Mouse (Mus musculus): ENCODE results near the gene Nkd1. TPM values are rescaled to one million over a fixed set of nuclear protein-coding genes. Genes with fewer than 3 reads are reported as not detected.

The Nkd1 gene
- polyA plus RNA-seq, 1 experiment from 2014 or later = 66.9 TPM

DNA sequence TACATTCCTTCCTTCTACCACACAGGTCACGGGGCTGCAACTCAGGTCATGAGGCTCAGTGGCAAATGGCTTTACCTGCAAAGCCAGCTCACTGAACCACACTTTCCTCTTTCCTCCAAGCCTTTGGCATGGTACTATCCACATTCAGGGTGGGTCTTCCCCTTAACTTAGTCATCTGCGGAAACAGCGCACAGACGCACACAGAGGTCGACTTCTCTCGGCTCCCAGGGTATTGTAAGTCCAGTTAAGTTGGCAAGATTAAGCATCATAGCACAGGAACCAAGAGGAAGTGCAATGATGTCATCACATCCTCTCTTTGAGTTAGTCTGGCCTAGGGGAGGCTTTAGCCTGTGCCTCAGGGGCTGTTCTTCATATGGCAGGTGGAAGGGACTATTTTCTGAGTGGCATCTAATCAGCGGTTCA, 112.2 kb downstream of the Nkd1 start:
- Histone ChIP-seq H3K9ac (replicated peaks; ENCODE audit: low read length) (no peak overlapping the region), H3K4me3 (ENCODE audit: low read length) (no peak overlapping the region), H3K4me1 (ENCODE audit: insufficient read depth, low read length) (peaks cover 5% of the 10 kb centered on the region; the same call in 1 of the 2 replicates), H3K36me3 (ENCODE audit: insufficient read depth, low read length) (no peaks in the 10 kb centered on the region), H3K27me3 (ENCODE audit: insufficient read depth, low read length) (no peaks in the 10 kb centered on the region), H3K9me3 (ENCODE audit: low read length) (no peaks in the 10 kb centered on the region), H3K27ac (ENCODE audit: low read length) (no peak overlapping the region), H3K4me2 (replicated peaks; ENCODE audit: low read depth, low read length) (no peak overlapping the region)
- ATAC-seq (ENCODE audit: low FRiP score, low TSS enrichment) = no peak
- 71% methylated on average over 7 of the region's 7 CpGs for WGBS

DNA sequence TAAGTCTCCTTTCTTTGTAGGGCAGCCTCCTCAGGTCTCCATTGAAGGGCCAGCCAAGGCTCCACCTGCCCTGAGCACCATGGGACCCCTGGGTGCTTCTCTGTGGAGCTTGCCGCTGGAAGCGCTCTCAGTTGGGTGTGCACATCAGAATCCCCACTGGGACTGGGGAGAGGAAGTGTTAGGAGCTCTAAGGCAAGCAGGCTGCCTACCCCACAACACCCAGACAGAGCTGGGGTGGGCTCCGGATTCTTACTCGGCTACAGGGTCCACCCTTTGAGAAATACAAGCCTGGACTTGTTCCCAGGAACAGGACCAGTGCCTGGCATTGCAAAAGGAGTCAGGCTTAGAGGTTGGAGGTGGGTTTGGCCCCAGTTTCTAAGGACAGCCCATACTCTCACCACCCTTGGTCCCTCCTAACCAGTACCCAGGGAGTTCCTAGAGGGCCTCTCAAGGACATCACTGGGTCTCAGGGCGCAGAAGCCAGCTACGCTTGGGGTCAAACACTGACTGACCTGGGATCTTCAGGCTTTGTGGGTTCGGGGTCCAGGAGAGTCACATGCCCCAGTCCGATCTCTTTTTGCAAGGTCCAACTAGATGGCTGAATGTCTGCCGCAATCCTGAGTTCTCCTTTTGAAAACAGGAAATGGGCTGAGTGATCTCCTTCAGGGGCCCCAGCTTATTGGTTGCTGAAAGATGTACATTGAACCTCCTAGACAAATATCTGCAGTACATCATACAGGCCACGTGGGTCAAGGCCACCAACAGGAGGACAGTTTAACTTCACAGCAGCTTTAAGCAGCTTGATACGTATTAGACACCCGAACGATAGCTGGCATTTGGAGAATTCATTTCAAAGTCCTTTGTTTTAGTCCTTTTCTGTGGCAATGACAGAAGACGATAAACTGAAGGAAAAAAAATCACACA, 114.6 kb downstream of the Nkd1 start, which contains the start of gene Snx20:
TSS of gene Snx20 (minus strand) at position 655 of the 924 bp plus-strand sequence.
- Histone ChIP-seq H3K4me3 (ENCODE audit: low read length) (no peak within 1 kb of the TSS), H3K9ac (replicated peaks; ENCODE audit: low read length) (no peak within 1 kb of the TSS; the same call in 1 of the 2 replicates), H3K9me3 (ENCODE audit: low read length) (no peaks in the 10 kb centered on the region), H3K27ac (ENCODE audit: low read length) (no peak within 1 kb of the TSS), H3K4me1 (ENCODE audit: insufficient read depth, low read length) (no peaks in the 10 kb centered on the region), H3K4me2 (replicated peaks; ENCODE audit: low read depth, low read length) (no peak within 1 kb of the TSS), H3K36me3 (ENCODE audit: insufficient read depth, low read length) (no peaks in the 10 kb centered on the region), H3K27me3 (ENCODE audit: insufficient read depth, low read length) (no peaks in the 10 kb centered on the region)
- no peak for ATAC-seq (ENCODE audit: low FRiP score, low TSS enrichment)
- WGBS = 79% methylated on average over 14 of the region's 14 CpGs

DNA sequence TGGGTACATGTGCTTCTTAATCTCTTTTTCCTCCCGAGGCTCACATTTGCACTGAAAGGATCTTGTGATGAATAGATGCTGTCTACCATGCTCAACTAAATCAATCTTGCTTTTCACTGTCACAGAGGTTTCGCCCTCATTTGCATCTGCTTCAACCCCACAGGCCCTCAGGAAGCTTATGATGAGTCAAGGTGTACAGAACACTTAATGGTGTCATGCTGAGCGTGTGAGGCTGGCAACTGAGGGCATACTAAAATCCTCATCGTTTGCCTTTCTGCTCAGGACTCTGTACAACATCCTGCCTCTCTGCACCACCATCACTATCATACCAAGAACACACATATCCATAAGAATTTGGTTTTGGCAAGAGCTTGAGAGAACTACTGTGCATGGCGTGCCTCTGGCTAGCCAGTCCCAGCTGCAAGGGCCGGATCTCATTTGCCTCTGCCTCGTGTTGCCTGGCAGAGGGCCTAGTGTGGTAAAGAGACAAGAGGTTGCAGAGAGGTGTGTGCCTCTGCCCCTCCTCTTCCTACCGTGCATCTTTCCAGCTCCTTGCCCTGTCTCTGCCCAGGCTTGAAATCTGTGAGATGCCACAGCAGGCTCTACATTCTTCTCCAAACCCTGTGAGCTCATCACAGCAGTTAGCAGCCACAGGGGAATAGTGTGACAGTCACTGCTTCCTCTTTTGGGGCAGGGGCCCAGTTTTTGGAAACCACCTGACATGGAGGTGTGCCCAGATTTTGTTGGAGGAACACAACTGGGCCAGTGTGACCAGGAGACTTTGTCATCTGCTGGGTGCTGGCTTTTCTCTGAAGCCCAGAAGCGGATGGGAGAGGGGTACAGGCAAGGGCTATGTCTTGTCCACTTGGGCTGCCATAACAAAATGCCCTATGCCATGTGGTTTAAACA, 116.2 kb downstream of the Nkd1 start:
- H3K27me3 ChIP-seq (ENCODE audit: insufficient read depth, low read length) = no peaks in the 10 kb centered on the region
- 81% methylated on average over 9 of the region's 9 CpGs for WGBS
- no peak overlapping the region for H3K9ac ChIP-seq (replicated peaks; ENCODE audit: low read length)
- ATAC-seq (ENCODE audit: low FRiP score, low TSS enrichment) = no peak
- H3K4me1 ChIP-seq (ENCODE audit: insufficient read depth, low read length) = no peaks in the 10 kb centered on the region
- H3K9me3 ChIP-seq (ENCODE audit: low read length) = no peaks in the 10 kb centered on the region
- H3K36me3 ChIP-seq (ENCODE audit: insufficient read depth, low read length) = no peaks in the 10 kb centered on the region
- no peak overlapping the region for H3K4me3 ChIP-seq (ENCODE audit: low read length)
- H3K27ac ChIP-seq (ENCODE audit: low read length) = no peak overlapping the region
- H3K4me2 ChIP-seq (replicated peaks; ENCODE audit: low read depth, low read length) = no peak overlapping the region

DNA sequence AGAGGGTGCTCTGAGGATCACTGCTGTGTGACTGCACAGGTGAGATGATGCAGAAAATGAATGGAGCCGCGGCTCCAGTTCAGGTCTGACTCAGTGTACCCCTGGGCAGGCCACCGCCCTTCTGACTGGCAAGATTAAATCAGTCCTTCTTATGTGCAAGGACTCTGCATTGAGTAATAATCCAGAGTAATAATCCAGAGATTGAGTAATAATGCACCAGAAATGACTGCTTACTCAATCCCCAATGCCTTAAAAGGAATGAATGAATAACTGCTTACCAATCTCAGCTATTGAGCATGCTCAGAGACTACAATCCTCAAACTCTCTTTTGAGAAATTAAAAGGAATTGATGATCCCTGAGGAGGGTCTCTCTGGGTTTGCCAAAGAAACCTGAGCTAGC, 117.8 kb downstream of the Nkd1 start:
- Histone ChIP-seq H3K4me3 (ENCODE audit: low read length) (no peak overlapping the region), H3K9me3 (ENCODE audit: low read length) (no peaks in the 10 kb centered on the region), H3K4me1 (ENCODE audit: insufficient read depth, low read length) (no peaks in the 10 kb centered on the region), H3K27me3 (ENCODE audit: insufficient read depth, low read length) (no peaks in the 10 kb centered on the region), H3K9ac (replicated peaks; ENCODE audit: low read length) (no peak overlapping the region), H3K36me3 (ENCODE audit: insufficient read depth, low read length) (no peaks in the 10 kb centered on the region), H3K27ac (ENCODE audit: low read length) (no peak overlapping the region), H3K4me2 (replicated peaks; ENCODE audit: low read depth, low read length) (no peak overlapping the region)
- WGBS = 95% methylated on average over 3 of the region's 3 CpGs
- no peak for ATAC-seq (ENCODE audit: low FRiP score, low TSS enrichment)

- Histone ChIP-seq H3K36me3 (ENCODE audit: insufficient read depth, low read length) (no peaks in the 10 kb centered on the region), H3K27ac (ENCODE audit: low read length) (no peak overlapping the region), H3K27me3 (ENCODE audit: insufficient read depth, low read length) (peaks cover 1% of the 10 kb centered on the region; the same call in 1 of the 2 replicates), H3K9ac (replicated peaks; ENCODE audit: low read length) (no peak overlapping the region), H3K4me3 (ENCODE audit: low read length) (no peak overlapping the region), H3K9me3 (ENCODE audit: low read length) (no peaks in the 10 kb centered on the region), H3K4me1 (ENCODE audit: insufficient read depth, low read length) (peaks cover 12% of the 10 kb centered on the region), H3K4me2 (replicated peaks; ENCODE audit: low read depth, low read length) (no peak overlapping the region)
- WGBS = 87% methylated on average over 5 of the region's 5 CpGs
- no peak for ATAC-seq (ENCODE audit: low FRiP score, low TSS enrichment)
Measured at GRCm38 (mm10) chr8:88642734-88643564, 121.8 kb downstream of the Nkd1 start.

Other genes with a start within 250 kb of the Nkd1 start
- gene Adcy7, start 249.0 kb upstream of the Nkd1 start, polyA plus RNA-seq (2015; fragmentation: Nextera tagmentation; extraction: Ambion mirVana) = 3.0 and 3.7 TPM in 2 replicates
- gene Brd7, start 159.2 kb upstream of the Nkd1 start, polyA plus RNA-seq (2015; fragmentation: Nextera tagmentation; extraction: Ambion mirVana) = 53.6 and 61.1 TPM in 2 replicates
- gene Snx20, start 114.8 kb downstream of the Nkd1 start, polyA plus RNA-seq (2015; fragmentation: Nextera tagmentation; extraction: Ambion mirVana) = 1.9 TPM in 2 replicates
- 0.32 and 0.37 TPM in 2 replicates for gene Nod2, start 126.0 kb downstream of the Nkd1 start, polyA plus RNA-seq (2015; fragmentation: Nextera tagmentation; extraction: Ambion mirVana)
- 13.1 and 15.2 TPM in 2 replicates for gene Cyld, start 175.7 kb downstream of the Nkd1 start, polyA plus RNA-seq (2015; fragmentation: Nextera tagmentation; extraction: Ambion mirVana)

All from kidney, embryonic 16.5 days (tissue).